Mouse (Mus musculus) gastrocnemius, adult 8-10 months (tissue): ENCODE measurements at regions not wholly inside any gene's neighbourhood (a gene's known extent, or its start where the extent isn't known, plus 50 kb on each side); places are given as distances from the start of the nearest gene placed in this dataset.

Source experiments
- DNase-seq, 2 experiments: peaks; one replicate each; pipeline ENCODE4 v3.0.0; 2022; ENCODE audit warnings: low spot score in 2 of 2

DNA sequence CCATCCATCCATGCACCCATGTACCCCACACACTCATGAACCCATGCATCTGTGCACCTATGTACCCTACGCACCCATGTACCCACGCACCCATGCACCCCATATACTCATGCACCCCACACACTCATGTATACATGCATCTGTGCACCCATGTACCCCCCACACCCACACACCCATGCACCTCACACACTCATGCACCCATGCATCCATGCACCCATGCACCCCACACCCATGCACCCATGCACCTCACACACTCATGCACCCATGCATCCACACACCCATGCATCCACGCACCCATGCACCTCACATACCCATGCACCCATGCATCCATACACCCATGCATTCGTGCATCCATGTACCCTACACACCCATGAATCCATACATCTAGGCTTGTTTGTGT lies 63.6 kb downstream of the 4930564D02Rik start:
- no peak for DNase-seq

- no peak for DNase-seq
Observed at GRCm38 (mm10) chr3:105131053-105131452, 64.4 kb downstream of the 4930564D02Rik start.

- no peak for DNase-seq
Observed at GRCm38 (mm10) chr3:105133011-105133410, 66.4 kb downstream of the 4930564D02Rik start.

GRCm38 (mm10) chr3:105141170-105141971 lies 74.7 kb downstream of the 4930564D02Rik start:
- DNase-seq = no peak

DNA sequence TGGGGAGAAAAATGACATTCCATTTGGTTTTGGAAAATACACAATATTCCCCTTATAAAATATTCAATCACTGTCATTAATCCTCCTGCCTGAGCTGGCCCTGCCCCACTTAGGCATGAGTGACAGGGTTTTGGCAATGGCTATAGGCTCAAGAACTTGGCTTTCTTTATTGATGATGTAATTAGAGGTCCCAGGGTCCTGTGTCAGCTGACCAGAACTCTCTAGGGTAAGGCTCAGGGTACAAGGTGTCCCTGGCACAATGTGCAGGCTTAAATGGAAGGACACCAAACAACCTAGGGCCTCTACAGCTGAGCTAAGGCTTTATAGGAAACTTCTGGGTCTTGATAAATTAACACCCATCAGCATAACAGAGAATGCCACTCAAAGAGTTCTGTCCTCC lies 76.0 kb downstream of the 4930564D02Rik start:
- no peak for DNase-seq

- no peak for DNase-seq
Observed at GRCm38 (mm10) chr3:105151475-105152157, 85.0 kb downstream of the 4930564D02Rik start.

GRCm38 (mm10) chr3:105152158-105152541 lies 85.5 kb downstream of the 4930564D02Rik start:
- no peak for DNase-seq

- no peak for DNase-seq
Observed at GRCm38 (mm10) chr3:105158376-105158775, 91.7 kb downstream of the 4930564D02Rik start.

DNA sequence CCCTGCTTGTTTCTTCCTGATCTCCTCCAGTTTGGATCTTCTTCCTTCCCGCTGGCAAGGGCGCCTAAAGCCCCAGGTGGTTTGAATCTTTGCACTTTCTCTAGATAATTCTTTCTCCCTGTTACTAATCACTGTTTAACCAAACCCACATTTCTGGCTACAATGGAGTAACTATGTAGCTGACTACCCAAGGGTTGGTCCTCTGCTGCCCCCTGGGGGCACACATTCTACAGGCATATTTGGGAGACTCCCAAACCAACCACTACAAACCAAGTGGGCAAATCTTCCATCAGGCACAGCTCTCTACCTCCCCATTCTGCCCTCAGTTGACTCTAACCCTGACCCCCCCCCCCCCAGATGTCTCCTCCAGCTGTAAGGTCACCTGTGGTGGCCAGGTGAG lies 98.7 kb downstream of the 4930564D02Rik start:
- DNase-seq = peak; percentile 35 to 50

- DNase-seq = no peak
Observed at GRCm38 (mm10) chr3:105169117-105169516, 102.5 kb downstream of the 4930564D02Rik start.

- DNase-seq = no peak
Observed at GRCm38 (mm10) chr3:105171527-105171926, 104.9 kb downstream of the 4930564D02Rik start.

DNA sequence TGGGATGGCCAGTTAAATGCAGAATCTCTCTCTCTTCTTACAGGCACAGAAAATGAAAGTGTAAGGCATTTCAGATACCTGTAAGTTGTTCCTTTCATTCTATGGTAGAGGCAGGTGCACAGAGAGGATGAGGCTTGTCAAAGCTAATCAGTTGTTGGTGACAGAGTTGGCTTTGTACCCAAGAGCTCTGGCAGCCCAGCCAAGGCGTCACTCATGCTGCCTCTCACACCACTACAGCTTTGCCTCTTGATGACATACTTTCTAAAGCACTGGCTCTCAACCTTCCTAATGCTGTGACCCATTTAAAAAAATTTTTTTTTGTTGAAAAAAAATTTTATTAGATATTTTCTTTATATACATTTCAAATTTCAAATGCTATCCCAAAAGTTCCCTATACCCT lies 105.4 kb downstream of the 4930564D02Rik start:
- no peak for DNase-seq

DNA sequence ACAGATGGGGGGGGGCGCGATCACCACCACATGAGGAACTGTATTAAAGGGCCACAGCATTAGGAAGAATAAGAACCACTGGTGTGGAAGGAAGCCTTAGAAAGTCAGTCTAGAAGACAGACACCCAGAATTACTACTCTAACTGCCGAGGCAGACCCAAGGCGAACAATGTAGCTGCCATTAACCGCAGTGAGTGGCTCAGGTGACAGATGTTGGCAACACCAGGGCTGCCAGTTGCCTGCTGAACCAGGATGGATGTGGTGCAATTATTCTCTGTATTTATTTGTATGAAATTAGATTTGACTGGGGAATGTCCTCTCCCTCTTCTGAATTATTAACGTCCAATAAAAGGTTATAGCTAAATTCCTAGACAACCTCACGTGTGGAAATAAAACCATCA lies 124.7 kb downstream of the 4930564D02Rik start:
- DNase-seq = no peak

DNA sequence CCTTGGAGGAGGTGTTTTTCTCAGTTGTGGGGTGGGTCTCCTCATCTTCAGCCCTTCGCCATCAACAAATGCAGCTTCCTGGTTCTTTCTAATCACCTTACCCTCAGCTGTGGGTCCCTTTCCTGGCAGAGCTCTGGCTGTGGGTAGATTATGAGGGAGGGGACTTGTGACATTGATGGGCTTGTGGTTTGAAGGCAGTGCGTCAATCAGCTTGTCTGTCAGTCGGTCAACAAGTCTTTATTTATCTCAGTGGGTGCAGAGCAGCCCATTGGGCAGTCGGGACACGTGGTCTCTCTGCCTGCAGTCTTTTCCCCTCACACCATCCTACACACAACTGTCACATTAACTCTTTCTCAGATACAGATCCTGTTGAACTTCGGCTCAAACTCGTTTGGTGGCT lies 125.2 kb downstream of the 4930564D02Rik start:
- no peak for DNase-seq

DNA sequence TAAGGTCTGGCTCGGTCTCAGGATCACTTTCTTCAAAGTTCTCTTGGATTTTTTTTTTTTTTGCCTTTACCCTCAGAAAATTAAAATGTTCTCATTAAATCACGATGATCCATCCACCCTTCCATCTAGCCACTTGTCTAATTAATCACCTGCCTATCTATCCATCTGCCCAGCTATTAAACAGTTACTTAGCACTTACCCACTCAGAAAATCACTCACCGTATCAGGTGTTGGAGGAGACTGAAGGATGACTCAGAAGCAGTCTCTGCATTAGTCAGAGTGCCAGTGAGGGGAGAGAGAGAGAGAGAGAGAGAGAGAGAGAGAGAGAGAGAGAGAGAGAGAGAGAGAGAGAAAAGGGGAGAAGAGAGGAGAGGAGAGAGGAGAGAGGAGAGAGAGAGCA lies 134.1 kb downstream of the 4930564D02Rik start:
- no peak for DNase-seq

GRCm38 (mm10) chr3:105209164-105209563 lies 142.5 kb downstream of the 4930564D02Rik start:
- DNase-seq = no peak

DNA sequence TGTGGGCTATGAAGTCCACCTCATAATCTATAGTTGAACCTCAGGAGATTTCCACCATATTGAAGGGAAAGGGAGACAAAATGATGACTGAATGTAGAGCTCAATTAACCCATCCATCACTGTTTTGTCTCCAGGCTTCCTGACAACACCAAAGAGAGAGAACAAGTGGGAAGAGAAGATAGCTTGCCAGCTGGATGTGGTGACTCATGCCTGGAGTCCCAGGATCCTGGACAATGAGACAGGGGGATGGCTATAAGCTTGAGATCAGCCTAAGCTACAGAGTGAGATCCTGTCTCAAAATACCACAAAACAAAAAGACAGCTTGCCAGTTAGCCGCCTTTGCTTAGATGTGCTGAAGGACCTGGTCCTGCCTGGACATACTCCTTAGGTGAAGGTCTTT lies 144.4 kb downstream of the 4930564D02Rik start:
- no peak for DNase-seq

- DNase-seq = no peak
Observed at GRCm38 (mm10) chr3:105211726-105212125, 145.1 kb downstream of the 4930564D02Rik start.

GRCm38 (mm10) chr3:105214867-105215266 lies 148.2 kb downstream of the 4930564D02Rik start:
- DNase-seq = no peak

- DNase-seq = no peak
Observed at GRCm38 (mm10) chr3:105215729-105216128, 149.1 kb downstream of the 4930564D02Rik start.

GRCm38 (mm10) chr3:105219630-105220029 lies 153.0 kb downstream of the 4930564D02Rik start:
- no peak for DNase-seq

DNA sequence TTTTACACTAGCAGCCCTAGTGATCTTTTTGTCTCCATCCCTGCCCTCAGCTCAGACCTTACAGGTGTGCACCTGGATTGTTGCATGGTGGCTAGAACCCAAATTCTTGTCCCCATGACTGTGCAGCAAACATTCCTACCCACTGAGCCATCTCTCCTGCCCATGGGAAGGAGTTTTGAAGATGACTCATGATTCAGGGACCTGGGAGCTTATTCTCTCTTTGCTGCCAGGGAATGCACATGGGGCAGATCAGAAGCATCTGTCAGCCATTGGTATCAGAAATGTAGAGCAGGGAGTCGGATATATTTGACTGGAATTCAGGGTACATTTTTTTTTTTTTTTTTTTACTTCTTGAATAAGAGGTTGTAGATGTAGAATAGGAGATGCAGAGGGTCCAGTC lies 154.0 kb downstream of the 4930564D02Rik start:
- DNase-seq = no peak

DNA sequence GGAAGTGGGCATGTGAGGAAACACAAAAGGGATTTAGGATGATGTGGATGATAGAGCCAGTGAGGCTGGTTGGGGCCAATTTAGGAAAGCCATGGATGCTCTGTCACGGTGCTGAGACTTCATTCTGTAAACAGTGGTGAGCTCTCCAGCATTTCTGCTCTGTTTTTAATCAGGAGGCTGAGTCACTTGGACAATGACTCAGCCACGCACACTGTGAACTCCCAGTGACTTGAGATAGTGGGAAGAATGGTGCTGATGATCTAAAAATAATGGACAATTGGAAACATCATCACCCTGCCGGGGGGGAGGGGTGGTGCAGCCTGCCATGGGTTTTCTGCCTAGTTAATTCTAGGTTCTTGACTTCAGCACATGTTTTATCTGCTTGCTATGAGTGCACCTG lies 156.3 kb downstream of the 4930564D02Rik start:
- DNase-seq = no peak
